Mouse (Mus musculus) layer of hippocampus, postnatal 10 days (tissue): ENCODE measurements around the gene Islr. TPM values are rescaled to one million over a fixed set of nuclear protein-coding genes. Genes with fewer than 3 reads are reported as not detected.

Experiments
- DNase-seq, 2 experiments: peaks; one replicate each; pipeline ENCODE4 v3.0.0; 2021; ENCODE audit warnings: low spot score in 2 of 2
- microRNA-seq, 2 experiments: library from miRNA; unstranded; fragments of <30 nt; microRNA quantifications; one replicate each; pipeline ENCODE4 v1.2.0; 2021
- total RNA-seq, 2 experiments: library from RNA; stranded (reverse); gene quantifications; 2 replicates each; pipeline ENCODE4 v1.2.3; 2021

The Islr gene
- total RNA-seq, 2 experiments from 2014 or later: 16.4 to 18.1 TPM

- DNase-seq: no peak
Observed at GRCm38 (mm10) chr9:58115297-58115925, 88.7 kb downstream of the Islr start.

DNA sequence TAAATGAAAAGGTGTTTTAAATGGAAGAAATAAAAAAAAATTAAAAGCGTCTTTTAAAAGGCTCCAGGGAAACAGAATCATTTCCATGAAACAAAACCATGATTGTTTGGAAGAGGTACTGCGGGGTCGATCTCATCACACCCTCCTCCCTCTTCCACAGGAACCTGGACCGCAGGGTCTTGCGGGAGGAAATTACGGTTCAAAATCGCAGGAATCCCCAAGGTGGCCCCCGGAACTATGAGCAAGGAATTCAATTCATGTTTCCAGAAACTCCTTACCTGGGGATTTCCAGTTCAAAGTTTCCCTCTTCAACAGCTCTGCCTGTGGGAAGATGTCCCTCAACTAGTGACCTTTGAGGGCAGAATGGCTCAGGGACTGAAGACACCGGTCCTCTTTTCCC, 90.1 kb downstream of the Islr start:
- no peak for DNase-seq

DNA sequence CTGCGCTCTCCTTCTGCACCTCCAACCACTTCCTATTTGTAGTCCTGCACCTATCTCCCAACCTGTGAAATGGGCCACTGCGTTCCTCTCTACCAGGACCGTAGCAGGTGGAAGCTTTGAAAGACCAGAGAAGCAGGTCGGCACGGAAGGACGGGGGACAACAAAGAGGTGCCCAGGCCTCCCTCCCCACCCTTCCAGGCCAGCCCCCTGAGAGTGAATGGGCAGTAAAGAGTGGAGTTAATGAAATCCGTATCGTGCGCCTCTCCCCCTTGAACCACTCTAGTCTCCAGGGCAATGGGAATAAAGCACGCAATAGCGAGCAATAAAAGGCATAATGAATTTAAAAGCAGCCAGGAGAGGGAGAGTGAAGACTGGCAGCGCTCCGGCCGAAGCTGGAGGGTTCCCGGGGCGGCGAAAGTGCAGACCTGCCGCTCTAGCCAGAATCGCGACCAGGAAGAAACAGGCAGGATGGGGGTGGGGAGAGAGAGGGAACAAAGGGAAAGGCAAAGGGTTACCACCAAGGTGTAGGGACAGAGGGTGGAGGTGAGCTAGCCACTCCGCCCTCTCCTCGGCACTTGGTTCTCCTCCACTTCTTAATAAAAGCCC, 90.7 kb downstream of the Islr start:
- DNase-seq: peak; percentile 46 to 53

GRCm38 (mm10) chr9:58112866-58113278, 91.2 kb downstream of the Islr start:
- DNase-seq: peak; percentile 65 to 76

GRCm38 (mm10) chr9:58112321-58112751, 91.8 kb downstream of the Islr start:
- DNase-seq: peak in 1 of 2 experiments; percentile 39

- DNase-seq: peak; percentile 69 to 75
Observed at GRCm38 (mm10) chr9:58111431-58111830, 92.7 kb downstream of the Islr start.

- DNase-seq: no peak
Observed at GRCm38 (mm10) chr9:58110787-58111186, 93.3 kb downstream of the Islr start.

DNA sequence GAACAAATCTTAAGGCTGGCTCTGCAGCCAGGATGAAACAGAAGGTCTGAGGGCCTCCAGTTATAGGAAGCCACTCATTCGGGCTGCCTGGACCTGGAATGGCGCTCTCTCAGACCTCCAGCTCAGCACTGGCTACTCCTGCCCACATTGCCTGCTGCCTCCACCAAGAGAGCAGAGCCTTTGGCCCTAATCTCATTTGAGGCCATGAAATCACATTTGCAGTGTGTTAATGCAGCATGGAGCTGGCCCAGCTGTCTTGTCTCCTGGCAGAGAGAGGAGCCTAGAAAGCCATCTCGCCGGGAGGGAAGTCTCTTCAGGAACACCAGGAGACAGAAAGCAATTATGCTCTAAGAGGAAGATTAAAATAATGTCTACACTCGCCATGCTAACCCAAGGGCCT, 96.6 kb downstream of the Islr start:
- no peak for DNase-seq

Small RNA genes within 50 kb of the gene (microRNA-seq; reads per million reads assigned to microRNA genes)
- 0 reads per million in 2 experiments for gene Mir6385

Other genes starting within 250 kb of the Islr start
- 1 to 10 TPM; 1.2 to 1.9 TPM for gene Cyp11a1, start 197.9 kb downstream of the Islr start, total RNA-seq
- gene Stra6, start 140.5 kb downstream of the Islr start, total RNA-seq: 1 to 10 TPM; 9.0 TPM
- 1 to 10 TPM; 1.0 to 2.0 TPM for gene Ccdc33, start 85.5 kb downstream of the Islr start, total RNA-seq
- 100 to 1,000 TPM; 231 to 269 TPM for gene Islr2, start within 50 bp of the Islr start, total RNA-seq
- gene Pml, start 45.5 kb upstream of the Islr start, total RNA-seq: 1 to 10 TPM; 7.3 to 9.1 TPM
- 10 to 100 TPM; 77.5 to 80.5 TPM for gene Stoml1, start 48.9 kb upstream of the Islr start, total RNA-seq
- 1 to 10 TPM; 5.0 to 5.7 TPM for gene Loxl1, start 108.9 kb upstream of the Islr start, total RNA-seq
- gene Tbc1d21, start 166.1 kb upstream of the Islr start, total RNA-seq: not detected